Mouse (Mus musculus) G1E (cell line): ENCODE measurements around the gene Tex22. TPM values are rescaled to one million over a fixed set of nuclear protein-coding genes. Genes with fewer than 3 reads are reported as not detected.

Experiments
- ATAC-seq: 2 replicates; pipeline ENCODE4 v1.8.0; 2016; ENCODE audit warnings: mild to moderate bottlenecking; ENCODE audit not compliant: insufficient number of reproducible peaks, poor library complexity, low FRiP score, severe bottlenecking; ENCODE audit errors: extremely low read depth
- DNase-seq: peaks from one replicate; pipeline ENCODE4 v3.0.0; 2012; ENCODE audit warnings: low spot score
- H3K27me3 ChIP-seq: 2 replicates; pipeline ENCODE4 v1.6.1; 2012; ENCODE audit warnings: mild to moderate bottlenecking, low read length, inconsistent platforms; ENCODE audit not compliant: insufficient read depth
- H3K36me3 ChIP-seq: replicated peaks from 2 replicates; pipeline ENCODE3; 2012; ENCODE audit warnings: mild to moderate bottlenecking, inconsistent platforms
- H3K4me1 ChIP-seq: 2 replicates; pipeline ENCODE4 v1.6.1; 2012; ENCODE audit warnings: low read depth, low read length, inconsistent platforms, mixed read lengths; ENCODE audit not compliant: insufficient read depth
- H3K4me3 ChIP-seq: 2 replicates; pipeline ENCODE4 v1.5.1; 2012; ENCODE audit warnings: low read depth, mild to moderate bottlenecking, inconsistent platforms, low read length, moderate library complexity, mixed read lengths
- H3K9me3 ChIP-seq: replicated peaks from 2 replicates; pipeline ENCODE4 v1.6.1; 2012; ENCODE audit warnings: inconsistent platforms
- CTCF ChIP-seq: IDR thresholded peaks from 2 replicates; pipeline ENCODE4 v1.5.1; 2012; ENCODE audit warnings: low read depth, low read length, inconsistent platforms, mixed read lengths
- GATA1 ChIP-seq: IDR thresholded peaks from 2 replicates; pipeline ENCODE4 v1.6.1; 2012; ENCODE audit warnings: borderline replicate concordance, low read length, inconsistent platforms, mixed read lengths
- GATA2 ChIP-seq: IDR thresholded peaks from 2 replicates; pipeline ENCODE4 v1.6.1; 2012; ENCODE audit warnings: low read depth, low read length, inconsistent platforms, borderline replicate concordance
- POLR2AphosphoS5 ChIP-seq: IDR thresholded peaks from 2 replicates; pipeline ENCODE4 v1.6.1; 2012; ENCODE audit warnings: low read depth, low read length, inconsistent platforms; ENCODE audit not compliant: insufficient replicate concordance
- TAL1 ChIP-seq: conservative IDR thresholded peaks from 2 replicates; pipeline ENCODE4 v1.6.1; 2012; ENCODE audit warnings: low read depth, low read length, inconsistent platforms, mixed read lengths
- polyA plus RNA-seq: library from polyadenylated mRNA; stranded (reverse); fragments of >175 nt; gene quantifications from 2 replicates; pipeline ENCODE4 v1.2.3, GENCODE M21; 2012
- total RNA-seq, 2 experiments: library from RNA; stranded (forward) in 1 of 2; stranded (reverse) in 1 of 2; fragments of 200-1000 nt in 1 of 2; fragments of >200 nt in 1 of 2; fragmentation: Nextera tagmentation in 1 of 2; gene quantifications; 2 replicates each; pipeline ENCODE4 v1.2.3; 2014 to 2017

Tex22 gene
- total and polyA plus RNA-seq, 3 experiments, result 0.38 TPM; not detected in 2

- H3K36me3 ChIP-seq, result peaks cover 100% of the 10 kb centered on the region
- ATAC-seq (no peak), DNase-seq (no peak)
- H3K4me1 ChIP-seq, result peaks cover 3% of the 10 kb centered on the region; the same call in 1 of the 2 replicates
- no peak for TF ChIP-seq CTCF
- TF ChIP-seq POLR2AphosphoS5, result no peak
- no peak for TF ChIP-seq GATA1
- TF ChIP-seq TAL1, result no peak
- no peak overlapping the region for H3K4me3 ChIP-seq
- H3K27me3 ChIP-seq, result no peaks in the 10 kb centered on the region
- H3K9me3 ChIP-seq, result no peaks in the 10 kb centered on the region
These were observed 10.6 kb upstream of the Tex22 start for GRCm38 (mm10) chr12:113063700-113064099.

GRCm38 (mm10) chr12:113068002-113068401 lies 6.3 kb upstream of the Tex22 start:
- TF ChIP-seq GATA2, result no peak
- TF ChIP-seq TAL1, result no peak
- no peak for TF ChIP-seq POLR2AphosphoS5
- no peak for TF ChIP-seq GATA1
- no peak for TF ChIP-seq CTCF
- peaks cover 91% of the 10 kb centered on the region for H3K36me3 ChIP-seq
- H3K27me3 ChIP-seq, result no peaks in the 10 kb centered on the region
- no peak overlapping the region for H3K4me3 ChIP-seq
- no peaks in the 10 kb centered on the region for H3K4me1 ChIP-seq
- DNase-seq (no peak), ATAC-seq (no peak)
- H3K9me3 ChIP-seq, result no peaks in the 10 kb centered on the region

DNA sequence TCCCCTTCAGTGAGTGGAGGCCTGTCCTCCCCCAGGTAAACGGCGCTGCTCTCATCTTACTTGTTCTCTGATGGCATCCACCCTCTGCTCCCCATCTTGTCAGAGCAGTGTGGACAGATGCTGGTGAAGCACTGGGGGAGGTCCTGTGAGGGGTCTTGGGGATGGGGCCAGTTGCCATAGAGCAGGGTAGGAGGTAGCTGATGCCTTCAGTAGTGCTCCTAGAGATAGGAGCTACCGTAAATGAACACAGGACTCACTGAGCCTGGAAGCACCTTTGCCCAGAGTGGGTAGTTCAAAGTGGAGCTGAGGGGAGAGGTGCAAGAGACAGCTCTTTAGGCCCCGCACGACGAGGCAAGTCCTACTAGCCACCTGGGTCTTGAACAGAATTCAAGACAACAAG lies 4.9 kb upstream of the Tex22 start:
- H3K4me1 ChIP-seq, result 0 out of 2 replicates have a peak, but pooled peaks cover 2% of the 10 kb centered on the region
- peaks cover 79% of the 10 kb centered on the region for H3K36me3 ChIP-seq
- ATAC-seq (no peak), DNase-seq (no peak)
- TF ChIP-seq GATA1 (no peak), TAL1 (no peak), GATA2 (no peak), CTCF (no peak), POLR2AphosphoS5 (no peak)
- no peaks in the 10 kb centered on the region for H3K9me3 ChIP-seq
- H3K27me3 ChIP-seq, result no peaks in the 10 kb centered on the region; the same call in 1 of the 2 replicates
- H3K4me3 ChIP-seq, result no peak overlapping the region

- no peak for ATAC-seq
- Histone ChIP-seq H3K4me3 (no peak overlapping the region), H3K36me3 (peaks cover 60% of the 10 kb centered on the region), H3K27me3 (peaks cover 6% of the 10 kb centered on the region), H3K9me3 (no peaks in the 10 kb centered on the region), H3K4me1 (peaks cover 12% of the 10 kb centered on the region)
- no peak for TF ChIP-seq POLR2AphosphoS5
- TF ChIP-seq GATA1, result no peak
- no peak for TF ChIP-seq TAL1
- TF ChIP-seq CTCF, result no peak
- no peak for TF ChIP-seq GATA2
- no peak for DNase-seq
These were observed 3.0 kb upstream of the Tex22 start for GRCm38 (mm10) chr12:113071321-113071720.

DNA sequence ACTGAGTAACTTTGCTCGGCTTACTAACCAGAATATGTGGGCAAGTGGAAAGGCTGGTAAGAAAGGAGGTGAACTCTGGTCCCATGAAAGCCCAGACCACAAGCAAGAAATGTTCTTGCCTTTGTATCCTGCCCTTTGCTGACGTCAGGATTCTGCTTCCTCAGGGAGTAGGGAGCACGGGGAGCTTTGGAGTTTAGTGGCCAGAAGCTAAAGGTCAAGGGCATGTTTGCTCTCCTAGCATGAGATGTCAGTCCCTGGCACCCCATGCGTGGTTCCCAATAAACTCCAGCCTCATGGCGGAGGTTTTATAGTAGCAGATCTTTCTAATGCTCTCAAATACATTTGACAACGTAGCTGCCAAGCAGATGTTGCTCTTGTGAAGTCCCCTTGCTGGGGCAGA lies 2.5 kb upstream of the Tex22 start:
- peaks cover 55% of the 10 kb centered on the region for H3K36me3 ChIP-seq
- TF ChIP-seq GATA1, result no peak
- TF ChIP-seq POLR2AphosphoS5, result no peak
- no peak for TF ChIP-seq CTCF
- TF ChIP-seq GATA2, result no peak
- TF ChIP-seq TAL1, result no peak
- ATAC-seq (no peak), DNase-seq (no peak)
- peaks cover 12% of the 10 kb centered on the region for H3K4me1 ChIP-seq
- H3K27me3 ChIP-seq, result peaks cover 7% of the 10 kb centered on the region
- H3K4me3 ChIP-seq, result no peak overlapping the region
- H3K9me3 ChIP-seq, result no peaks in the 10 kb centered on the region

DNA sequence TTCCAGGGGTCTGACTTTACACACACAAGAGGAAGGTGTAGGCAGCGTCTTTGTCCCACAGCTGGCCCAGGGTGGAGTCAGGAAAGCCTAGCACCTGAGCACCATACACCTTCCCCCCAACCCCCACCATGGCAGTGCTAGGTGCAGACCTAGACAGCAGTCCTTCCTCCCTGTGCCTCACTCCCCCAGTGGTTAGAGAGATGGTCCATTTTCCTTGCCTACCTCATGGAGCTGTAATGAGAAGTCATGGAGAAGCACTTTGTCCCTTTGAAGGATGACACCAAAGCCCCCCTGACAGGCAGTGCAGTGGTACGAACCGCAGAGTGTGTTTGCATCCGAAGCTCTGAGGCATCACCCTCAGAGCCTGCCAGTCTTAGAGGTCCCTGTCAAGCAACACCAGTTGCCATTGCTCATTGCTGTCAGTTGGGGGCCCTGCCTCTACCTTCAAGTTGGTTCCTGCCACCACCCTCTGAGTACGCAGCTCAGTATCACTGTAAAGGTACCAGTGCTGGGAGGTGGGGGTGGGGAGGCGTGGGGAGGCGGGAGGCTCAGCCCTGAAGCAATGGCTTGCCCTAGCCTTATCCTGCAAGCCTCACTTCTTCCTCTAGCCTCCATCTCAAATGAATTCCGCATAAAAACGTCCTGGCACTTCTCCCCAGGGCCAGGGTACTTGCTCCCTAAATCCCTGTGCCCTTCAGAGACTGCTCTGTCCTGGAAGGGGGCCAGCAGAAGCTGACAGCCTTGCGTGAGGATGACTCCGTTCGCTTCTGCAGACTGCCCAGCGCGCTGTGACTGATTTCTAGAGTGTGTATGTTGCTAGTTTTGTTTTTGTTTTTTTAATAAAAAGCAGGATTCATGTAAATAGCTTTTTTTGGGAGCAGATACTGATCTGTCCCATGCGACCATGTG lies 628 bp upstream of the Tex22 start:
- Histone ChIP-seq H3K4me1 (peaks cover 12% of the 10 kb centered on the region), H3K36me3 (peaks cover 37% of the 10 kb centered on the region), H3K4me3 (no peak overlapping the region), H3K27me3 (peaks cover 11% of the 10 kb centered on the region), H3K9me3 (no peaks in the 10 kb centered on the region)
- no peak for ATAC-seq
- no peak for TF ChIP-seq TAL1
- no peak for TF ChIP-seq POLR2AphosphoS5
- TF ChIP-seq GATA2, result no peak
- no peak for TF ChIP-seq CTCF
- no peak for TF ChIP-seq GATA1
- no peak for DNase-seq
